Mouse (Mus musculus): Measurements from ENCODE around the gene Arl3. TPM values are rescaled to one million over a fixed set of nuclear protein-coding genes. Genes with fewer than 3 reads are reported as not detected.
A peak's percentile ranks its signal among the peaks of the same experiment; 100 is the strongest.
"Not testable (repeated sequence)": the region's sequence is repeated elsewhere in the genome, so short reads cannot be mapped to it uniquely, and the experiment has no call there.

Arl3 gene
- total and polyA plus RNA-seq, 3 experiments, result 7.9 to 18.9 (median 12.0) TPM

DNA sequence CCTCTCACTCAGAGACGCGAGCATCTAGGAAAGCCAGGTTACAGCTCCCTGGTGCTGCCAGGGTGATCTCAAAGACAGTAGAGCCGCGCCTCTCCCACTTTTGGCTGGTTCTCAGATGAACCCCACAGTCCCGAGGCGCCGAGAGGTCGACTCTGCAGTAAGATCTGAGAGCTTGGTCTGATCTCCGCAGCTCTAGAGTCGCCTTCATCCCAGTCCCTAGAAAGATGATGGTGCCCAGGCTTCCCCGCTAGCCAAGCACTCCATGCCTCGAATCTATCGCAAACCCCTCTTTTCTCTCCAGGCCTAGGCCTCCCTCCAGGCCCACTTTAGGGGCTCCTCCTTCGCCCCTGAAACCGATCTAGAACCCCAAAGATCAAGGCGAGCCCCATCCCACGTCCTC is 450 bp downstream of the Arl3 start:
- peak; percentile 12 for DNase-seq (ENCODE audit: low spot score)
- H3K4me1 ChIP-seq (ENCODE audit: insufficient read depth, low read depth, low read length), result peaks cover 32% of the 10 kb centered on the region
- no peaks in the 10 kb centered on the region for H3K27me3 ChIP-seq (ENCODE audit: insufficient read depth, low read length)
- peak overlapping the region; percentile 79 for H3K4me3 ChIP-seq (ENCODE audit: low read depth, low read length)
- TF ChIP-seq TAL1 (conservative IDR thresholded peaks at IDR 0.05; ENCODE audit: low read depth, low read length) (no peak), CTCF (IDR thresholded peaks at IDR 0.05; ENCODE audit: low read depth, low read length) (no peak)
- no peaks in the 10 kb centered on the region for H3K36me3 ChIP-seq (replicated peaks)
- H3K9me3 ChIP-seq (replicated peaks), result no peaks in the 10 kb centered on the region
- no peak for ATAC-seq (ENCODE audit: extremely low read depth, insufficient number of reproducible peaks, low FRiP score, poor library complexity, severe bottlenecking)

DNA sequence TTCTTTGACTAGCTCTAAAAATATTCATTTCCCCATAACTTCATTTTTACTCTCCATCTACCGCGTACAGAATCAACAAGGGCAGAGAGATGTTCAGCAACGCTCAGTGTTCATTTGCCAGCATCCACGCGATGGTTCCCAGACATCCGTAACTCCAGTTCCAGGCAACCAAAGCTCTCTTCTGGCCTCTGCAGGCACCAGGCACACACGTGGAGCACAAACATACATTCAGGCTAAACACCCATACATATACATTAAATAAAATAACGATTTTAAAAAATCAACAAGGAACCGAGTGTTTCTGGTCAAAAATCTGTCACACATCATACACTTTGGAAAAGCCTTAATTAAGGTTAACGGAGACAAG is 1.1 kb downstream of the Arl3 start:
- Histone ChIP-seq H3K4me1 (ENCODE audit: insufficient read depth, low read depth, low read length) (peaks cover 32% of the 10 kb centered on the region), H3K36me3 (replicated peaks) (no peaks in the 10 kb centered on the region), H3K9me3 (replicated peaks) (no peaks in the 10 kb centered on the region), H3K27me3 (ENCODE audit: insufficient read depth, low read length) (no peaks in the 10 kb centered on the region), H3K4me3 (ENCODE audit: low read depth, low read length) (no peak overlapping the region)
- DNase-seq (ENCODE audit: low spot score) (no peak), ATAC-seq (ENCODE audit: extremely low read depth, insufficient number of reproducible peaks, low FRiP score, poor library complexity, severe bottlenecking) (no peak)
- TF ChIP-seq GATA2 (IDR thresholded peaks at IDR 0.05; ENCODE audit: borderline replicate concordance, low read depth, low read length), result no peak
- TF ChIP-seq TAL1 (conservative IDR thresholded peaks at IDR 0.05; ENCODE audit: low read depth, low read length), result no peak
- TF ChIP-seq POLR2AphosphoS5 (IDR thresholded peaks at IDR 0.05; ENCODE audit: insufficient replicate concordance, low read depth, low read length), result no peak
- no peak for TF ChIP-seq CTCF (IDR thresholded peaks at IDR 0.05; ENCODE audit: low read depth, low read length)
- TF ChIP-seq GATA1 (IDR thresholded peaks at IDR 0.05; ENCODE audit: borderline replicate concordance, low read length), result no peak

GRCm38 (mm10) chr19:46571211-46571877 is 1.7 kb downstream of the Arl3 start:
- H3K4me1 ChIP-seq (ENCODE audit: insufficient read depth, low read depth, low read length), result peaks cover 32% of the 10 kb centered on the region
- not testable (repeated sequence) for ATAC-seq (ENCODE audit: extremely low read depth, insufficient number of reproducible peaks, low FRiP score, poor library complexity, severe bottlenecking); H3K4me3 ChIP-seq (ENCODE audit: low read depth, low read length); H3K27me3 ChIP-seq (ENCODE audit: insufficient read depth, low read length); DNase-seq (ENCODE audit: low spot score); H3K36me3 ChIP-seq (replicated peaks); H3K9me3 ChIP-seq (replicated peaks)

DNA sequence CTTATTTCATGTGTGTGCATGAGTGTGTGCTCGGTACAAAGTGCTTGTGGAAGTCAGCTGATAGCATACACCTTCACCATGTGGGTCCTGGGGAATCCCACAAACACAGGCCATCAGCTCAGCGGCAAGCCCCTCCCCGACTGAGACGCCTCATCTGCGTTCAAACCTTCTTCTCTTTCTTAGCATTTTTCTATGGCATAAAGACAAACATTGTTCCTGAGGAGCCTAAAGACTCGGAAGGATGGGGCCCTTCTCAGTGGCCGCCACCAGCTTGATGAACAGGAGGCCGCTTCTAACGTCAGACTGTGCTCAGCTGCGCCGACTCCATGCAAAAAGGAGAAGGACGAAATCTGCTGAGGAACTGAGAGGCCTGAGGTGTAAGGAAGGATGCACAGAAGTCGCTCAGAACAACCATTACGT is 8.9 kb downstream of the Arl3 start:
- TF ChIP-seq TAL1 (conservative IDR thresholded peaks at IDR 0.05; ENCODE audit: low read depth, low read length), result no peak
- no peak for TF ChIP-seq CTCF (IDR thresholded peaks at IDR 0.05; ENCODE audit: low read depth, low read length)
- TF ChIP-seq GATA2 (IDR thresholded peaks at IDR 0.05; ENCODE audit: borderline replicate concordance, low read depth, low read length), result no peak
- TF ChIP-seq POLR2AphosphoS5 (IDR thresholded peaks at IDR 0.05; ENCODE audit: insufficient replicate concordance, low read depth, low read length), result no peak
- TF ChIP-seq GATA1 (IDR thresholded peaks at IDR 0.05; ENCODE audit: borderline replicate concordance, low read length), result no peak
- H3K4me1 ChIP-seq (ENCODE audit: insufficient read depth, low read depth, low read length), result peaks cover 6% of the 10 kb centered on the region; the same call in 1 of the 2 replicates
- DNase-seq (ENCODE audit: low spot score), result no peak

DNA sequence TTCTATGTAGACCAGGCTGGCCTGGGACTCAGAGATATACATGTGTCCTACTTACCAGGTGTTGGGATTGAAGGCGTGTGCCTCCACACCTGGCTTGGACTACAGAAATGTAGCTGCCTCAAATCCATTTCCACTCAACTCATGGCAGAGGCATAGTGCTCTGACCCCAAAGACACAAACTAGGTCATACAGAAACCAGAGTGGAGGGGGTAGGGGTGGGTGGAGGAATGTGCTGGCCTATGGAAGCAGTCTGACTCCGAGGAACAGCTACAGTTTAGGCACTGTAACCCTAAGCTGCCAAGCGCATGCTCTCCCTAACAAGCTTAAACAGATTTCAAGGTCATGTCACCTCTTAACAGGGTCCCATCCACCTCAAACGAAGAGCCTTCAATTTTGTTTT is 9.4 kb downstream of the Arl3 start:
- ATAC-seq (ENCODE audit: extremely low read depth, insufficient number of reproducible peaks, low FRiP score, poor library complexity, severe bottlenecking) (no peak), DNase-seq (ENCODE audit: low spot score) (no peak)
- H3K9me3 ChIP-seq (replicated peaks), result no peaks in the 10 kb centered on the region
- H3K4me1 ChIP-seq (ENCODE audit: insufficient read depth, low read depth, low read length), result peaks cover 6% of the 10 kb centered on the region; the same call in 1 of the 2 replicates
- H3K4me3 ChIP-seq (ENCODE audit: low read depth, low read length), result no peak overlapping the region
- H3K27me3 ChIP-seq (ENCODE audit: insufficient read depth, low read length), result peaks cover 4% of the 10 kb centered on the region; the same call in 1 of the 2 replicates
- TF ChIP-seq TAL1 (conservative IDR thresholded peaks at IDR 0.05; ENCODE audit: low read depth, low read length) (no peak), GATA2 (IDR thresholded peaks at IDR 0.05; ENCODE audit: borderline replicate concordance, low read depth, low read length) (no peak), GATA1 (IDR thresholded peaks at IDR 0.05; ENCODE audit: borderline replicate concordance, low read length) (no peak), POLR2AphosphoS5 (IDR thresholded peaks at IDR 0.05; ENCODE audit: insufficient replicate concordance, low read depth, low read length) (no peak), CTCF (IDR thresholded peaks at IDR 0.05; ENCODE audit: low read depth, low read length) (no peak)
- H3K36me3 ChIP-seq (replicated peaks), result no peaks in the 10 kb centered on the region

More for the DNA sequence above, 8.9 kb downstream of the Arl3 start:
- Histone ChIP-seq H3K36me3 (replicated peaks) (no peaks in the 10 kb centered on the region), H3K27me3 (ENCODE audit: insufficient read depth, low read length) (peaks cover 1% of the 10 kb centered on the region; the same call in 1 of the 2 replicates), H3K9me3 (replicated peaks) (no peaks in the 10 kb centered on the region), H3K4me3 (ENCODE audit: low read depth, low read length) (no peak overlapping the region)
- ATAC-seq (ENCODE audit: extremely low read depth, insufficient number of reproducible peaks, low FRiP score, poor library complexity, severe bottlenecking), result no peak

GRCm38 (mm10) chr19:46562581-46563515 is 10.2 kb downstream of the Arl3 start:
- no peak for DNase-seq (ENCODE audit: low spot score)
- Histone ChIP-seq H3K36me3 (replicated peaks) (no peaks in the 10 kb centered on the region), H3K4me3 (ENCODE audit: low read depth, low read length) (no peak overlapping the region), H3K27me3 (ENCODE audit: insufficient read depth, low read length) (peaks cover 6% of the 10 kb centered on the region; the same call in 1 of the 2 replicates), H3K4me1 (ENCODE audit: insufficient read depth, low read depth, low read length) (peaks cover 6% of the 10 kb centered on the region; the same call in 1 of the 2 replicates), H3K9me3 (replicated peaks) (no peaks in the 10 kb centered on the region)
- no peak for TF ChIP-seq GATA1 (IDR thresholded peaks at IDR 0.05; ENCODE audit: borderline replicate concordance, low read length)
- TF ChIP-seq CTCF (IDR thresholded peaks at IDR 0.05; ENCODE audit: low read depth, low read length), result no peak
- TF ChIP-seq GATA2 (IDR thresholded peaks at IDR 0.05; ENCODE audit: borderline replicate concordance, low read depth, low read length), result no peak
- TF ChIP-seq TAL1 (conservative IDR thresholded peaks at IDR 0.05; ENCODE audit: low read depth, low read length), result no peak
- no peak for TF ChIP-seq POLR2AphosphoS5 (IDR thresholded peaks at IDR 0.05; ENCODE audit: insufficient replicate concordance, low read depth, low read length)
- ATAC-seq (ENCODE audit: extremely low read depth, insufficient number of reproducible peaks, low FRiP score, poor library complexity, severe bottlenecking), result no peak
